Mouse (Mus musculus) lung, embryonic 16.5 days (tissue): ENCODE results near the gene Pacsin2. TPM values are rescaled to one million over a fixed set of nuclear protein-coding genes. Genes with fewer than 3 reads are reported as not detected.

ENCODE experiments used
- polyA plus RNA-seq: library from polyadenylated mRNA; unstranded; fragments of >200 nt; fragmentation: Nextera tagmentation; extraction: Ambion mirVana; gene quantifications from 2 replicates; pipeline ENCODE4 v1.2.1, GENCODE M21; 2015

The Pacsin2 gene
- polyA plus RNA-seq, 1 experiment from 2014 or later, result 71.4 TPM

Other genes starting within 250 kb of the Pacsin2 start
- 2.3 and 3.0 TPM in 2 replicates for gene A4galt, start 212.8 kb downstream of the Pacsin2 start, polyA plus RNA-seq
- gene Arfgap3, start 114.4 kb downstream of the Pacsin2 start, polyA plus RNA-seq, result 43.8 and 45.8 TPM in 2 replicates
- gene Ttll1, start 46.3 kb upstream of the Pacsin2 start, polyA plus RNA-seq, result 21.8 and 23.1 TPM in 2 replicates
- 15.2 and 15.5 TPM in 2 replicates for gene Bik, start 62.3 kb upstream of the Pacsin2 start, polyA plus RNA-seq
- gene Tspo, start 99.0 kb upstream of the Pacsin2 start, polyA plus RNA-seq, result 112 and 142 TPM in 2 replicates
- 26.6 and 28.2 TPM in 2 replicates for gene Mcat, start 99.2 kb upstream of the Pacsin2 start, polyA plus RNA-seq
- gene Ttll12, start 130.6 kb upstream of the Pacsin2 start, polyA plus RNA-seq, result 30.5 and 32.7 TPM in 2 replicates